ENCODE assay signal across 9 mouse cellular contexts in genomic region chr9:54502873-54503272, GRCm38 (mm10). TPM values are rescaled to one million over a fixed set of nuclear protein-coding genes. Genes with fewer than 3 reads are reported as not detected.
DNase-seq lines count a peak whose midpoint lies in the region; ATAC-seq and TF ChIP-seq lines count a peak whose summit lies in the region.
"Had no signal": no experiment of that assay in that cellular context is flagged by ENCODE, and none has a peak within 500 bp of the region (broad histone marks: within the 10 kb centered on the region; RNA-seq: fewer than 3 reads in every experiment).

No protein-coding gene starts in this region.

- no peak overlapping the region for H3K9ac ChIP-seq in intestine, postnatal 0 days (ENCODE audit: low read depth, low read length)

- no peaks in the 10 kb centered on the region for H3K9me3 ChIP-seq in intestine, postnatal 0 days (ENCODE audit: control insufficient read depth)
- no peaks in the 10 kb centered on the region for H3K9me3 ChIP-seq in midbrain, embryonic 10.5 days (replicated peaks)

- peak overlapping the region; percentile 65; the same call in 1 of the 2 replicates for H3K4me3 ChIP-seq in intestine, postnatal 0 days (ENCODE audit: low read depth, low read length)
- H3K4me3 ChIP-seq in midbrain, embryonic 10.5 days, result peak overlapping the region; percentile 71

- no peak for TF ChIP-seq CTCF in intestine, postnatal 0 days (IDR thresholded peaks at IDR 0.05; ENCODE audit: low read depth)

- no peaks in the 10 kb centered on the region for H3K36me3 ChIP-seq in intestine, postnatal 0 days (ENCODE audit: control insufficient read depth, insufficient read depth)
- no peaks in the 10 kb centered on the region for H3K36me3 ChIP-seq in midbrain, embryonic 10.5 days

- no peak overlapping the region for H3K27ac ChIP-seq in intestine, postnatal 0 days (ENCODE audit: low read depth, low read length)
- no peak overlapping the region for H3K27ac ChIP-seq in midbrain, embryonic 10.5 days (replicated peaks)

- no peaks in the 10 kb centered on the region for H3K4me1 ChIP-seq in intestine, postnatal 0 days (replicated peaks; ENCODE audit: control insufficient read depth, insufficient read depth, low read length)
- H3K4me1 ChIP-seq in midbrain, embryonic 10.5 days, result peaks cover 31% of the 10 kb centered on the region

- ATAC-seq in intestine, postnatal 0 days, result no peak
- ATAC-seq in megakaryocyte-erythroid progenitor cell, adult 5-6 weeks (replicated peaks; ENCODE audit: low FRiP score, low TSS enrichment, poor library complexity, severe bottlenecking), result no peak

- DNase-seq in embryo, embryonic 9.5 days (ENCODE audit: extremely low spot score), result peak; percentile 10
- no peak for DNase-seq in embryo, embryonic 10 days (ENCODE audit: low spot score)
- DNase-seq in cerebellum, postnatal 36 days, result peak; percentile 30 to 37
- no peak for DNase-seq in midbrain, embryonic 10.5 days (ENCODE audit: low spot score)
- DNase-seq in spleen, adult 18-20 months, result no peak
- no peak for DNase-seq in layer of hippocampus, postnatal 10 days (ENCODE audit: low spot score in 2 of 2)

- 7% methylated on average over 12 of the region's 12 CpGs for WGBS in intestine, postnatal 0 days
- WGBS in midbrain, embryonic 10.5 days, result 11% methylated on average over 12 of the region's 12 CpGs

- H3K4me2 ChIP-seq in intestine, postnatal 0 days (replicated peaks; ENCODE audit: low read depth), result peak overlapping the region; percentile 100

- 0 out of 2 replicates have a peak, but pooled peaks cover 2% of the 10 kb centered on the region for H3K27me3 ChIP-seq in intestine, postnatal 0 days (replicated peaks; ENCODE audit: control insufficient read depth, insufficient read depth, low read length)
- H3K27me3 ChIP-seq in midbrain, embryonic 10.5 days (ENCODE audit: low read depth, poor library complexity, severe bottlenecking), result peaks cover 20% of the 10 kb centered on the region

RNA-seq across cellular contexts. Expression of gene Dmxl2, which starts 1.4 kb away (rescaled TPM):
- polyA plus RNA-seq in intestine, postnatal 0 days (2015; fragmentation: Nextera tagmentation; extraction: Ambion mirVana), result 5.2 and 6.4 TPM in 2 replicates
- 8.6 and 9.0 TPM in 2 replicates for polyA plus RNA-seq in midbrain, embryonic 10.5 days (2016; fragmentation: Nextera tagmentation; extraction: Ambion mirVana)
- 0.26 and 4.0 TPM in 2 replicates for total RNA-seq in megakaryocyte-erythroid progenitor cell, adult 5-6 weeks (2014; fragmentation: Nextera tagmentation)
- total RNA-seq in megakaryocyte-erythroid progenitor cell, adult 5-6 weeks (2017), result 0.91 and 2.6 TPM in 2 replicates
- total RNA-seq in layer of hippocampus, postnatal 10 days (2021), result 100 to 1,000 TPM; 199 to 209 TPM

RNA-seq across cellular contexts. Expression of gene Sh2d7, which starts 35.9 kb away (rescaled TPM):
- polyA plus RNA-seq in intestine, postnatal 0 days (2015; fragmentation: Nextera tagmentation; extraction: Ambion mirVana), result not detected in 2 replicates
- polyA plus RNA-seq in midbrain, embryonic 10.5 days (2016; fragmentation: Nextera tagmentation; extraction: Ambion mirVana), result not detected in 2 replicates
- not detected in 2 replicates for total RNA-seq in megakaryocyte-erythroid progenitor cell, adult 5-6 weeks (2014; fragmentation: Nextera tagmentation)
- not detected in 2 replicates for total RNA-seq in megakaryocyte-erythroid progenitor cell, adult 5-6 weeks (2017)
- not detected for total RNA-seq in layer of hippocampus, postnatal 10 days (2021)
- total RNA-seq: neutrophil, adult 5-6 weeks had no signal

RNA-seq across cellular contexts. Expression of gene Cib2, which starts 57.1 kb away (rescaled TPM):
- polyA plus RNA-seq in intestine, postnatal 0 days (2015; fragmentation: Nextera tagmentation; extraction: Ambion mirVana), result 3.7 and 4.4 TPM in 2 replicates
- polyA plus RNA-seq in midbrain, embryonic 10.5 days (2016; fragmentation: Nextera tagmentation; extraction: Ambion mirVana), result 9.9 and 12.7 TPM in 2 replicates
- total RNA-seq in megakaryocyte-erythroid progenitor cell, adult 5-6 weeks (2014; fragmentation: Nextera tagmentation), result not detected in 2 replicates
- total RNA-seq in megakaryocyte-erythroid progenitor cell, adult 5-6 weeks (2017), result not detected in 2 replicates
- 10 to 100 TPM; 29.9 to 31.8 TPM for total RNA-seq in layer of hippocampus, postnatal 10 days (2021)

Comparison
In these comparisons a context has a peak if more than half of its experiments do, and no peak if none do; other contexts are left out.
1. DNase-seq: peak in embryo, embryonic 9.5 days (single experiment) and cerebellum, postnatal 36 days (2 of 2); none in embryo, embryonic 10 days (single experiment), midbrain, embryonic 10.5 days (single experiment), spleen, adult 18-20 months (0 of 2) and layer of hippocampus, postnatal 10 days (0 of 2).
2. RNA of gene Dmxl2, which starts 1.4 kb away (total RNA-seq): 199 to 209 TPM in layer of hippocampus, postnatal 10 days; 0.26 to 4.0 TPM in megakaryocyte-erythroid progenitor cell, adult 5-6 weeks; every median in the first group is over 10 times any median in the second.
3. RNA of gene Cib2, which starts 57.1 kb away (total RNA-seq): 29.9 to 31.8 TPM in layer of hippocampus, postnatal 10 days; not detected in megakaryocyte-erythroid progenitor cell, adult 5-6 weeks; every median in the first group is over 10 times any median in the second.